10 mouse cellular contexts compared by ENCODE assay signal in the genomic region with DNA sequence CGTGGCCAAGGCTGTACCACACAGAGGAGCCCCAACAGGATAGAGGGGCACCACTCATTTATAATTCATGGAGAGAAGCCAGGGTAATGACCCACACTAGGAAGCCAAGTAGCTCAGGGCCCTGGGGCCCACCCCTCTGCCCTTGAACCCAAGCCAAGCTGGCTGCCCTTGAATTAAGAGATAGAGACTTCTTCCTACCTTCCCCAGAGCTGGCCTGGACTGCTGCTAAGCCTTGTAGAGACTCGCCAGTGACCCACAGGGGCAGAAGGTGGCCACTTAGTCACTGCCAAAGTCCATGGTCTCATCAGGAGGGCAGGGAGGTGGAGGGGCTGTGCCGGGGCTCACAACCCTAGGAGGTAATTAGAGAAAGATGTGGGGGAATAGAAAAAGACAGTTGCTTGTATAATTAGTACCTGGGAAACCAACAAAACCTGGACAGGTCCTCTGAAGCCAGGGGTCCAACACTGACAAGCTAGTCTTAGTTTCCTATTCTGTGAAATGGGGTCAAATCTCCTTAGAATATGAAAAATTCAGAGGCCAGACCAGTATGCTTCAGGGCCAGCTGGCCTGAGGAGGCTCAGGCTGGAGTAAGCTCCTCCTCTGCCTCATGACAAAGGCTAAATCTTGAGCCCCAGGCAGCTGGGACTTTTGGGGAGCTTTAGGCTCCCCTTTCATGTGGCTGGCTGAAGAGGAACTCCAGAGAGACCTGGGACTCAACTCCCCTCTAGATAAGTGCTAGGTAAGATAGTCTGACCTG. TPM values are rescaled to one million over a fixed set of nuclear protein-coding genes. Genes with fewer than 3 reads are reported as not detected.
DNase-seq lines count a peak whose midpoint lies in the region; ATAC-seq and TF ChIP-seq lines count a peak whose summit lies in the region.
"Had no signal": no experiment of that assay in that cellular context is flagged by ENCODE, and none has a peak within 500 bp of the region (broad histone marks: within the 10 kb centered on the region; RNA-seq: fewer than 3 reads in every experiment).

No protein-coding gene starts in this region.

- H3K27me3 ChIP-seq in kidney, adult 2 months (replicated peaks; ENCODE audit: control insufficient read depth, insufficient read depth, low read length) = no peaks in the 10 kb centered on the region
- H3K27me3 ChIP-seq in embryonic facial prominence, embryonic 10.5 days (replicated peaks; ENCODE audit: low read depth, poor library complexity, severe bottlenecking) = no peaks in the 10 kb centered on the region
- no peaks in the 10 kb centered on the region for H3K27me3 ChIP-seq in hindbrain, embryonic 14.5 days (ENCODE audit: control insufficient read depth, insufficient read depth, low read length)
- no peaks in the 10 kb centered on the region for H3K27me3 ChIP-seq in midbrain, embryonic 13.5 days

- peak overlapping the region; percentile 99; the same call in 1 of the 2 replicates for H3K9ac ChIP-seq in hindbrain, embryonic 14.5 days
- peak overlapping the region; percentile 99; the same call in 1 of the 2 replicates for H3K9ac ChIP-seq in midbrain, embryonic 13.5 days (replicated peaks)

- WGBS in kidney, adult 2 months = 46% methylated on average over 3 of the region's 3 CpGs
- WGBS in embryonic facial prominence, embryonic 10.5 days = 72% methylated on average over 3 of the region's 3 CpGs
- 60% methylated on average over 3 of the region's 3 CpGs for WGBS in hindbrain, embryonic 14.5 days
- WGBS in midbrain, embryonic 13.5 days = 72% methylated on average over 3 of the region's 3 CpGs

- H3K4me1 ChIP-seq in kidney, adult 2 months (ENCODE audit: control insufficient read depth, insufficient read depth, low read length) = peaks cover 25% of the 10 kb centered on the region
- peaks cover 35% of the 10 kb centered on the region for H3K4me1 ChIP-seq in embryonic facial prominence, embryonic 10.5 days
- H3K4me1 ChIP-seq in hindbrain, embryonic 14.5 days (replicated peaks; ENCODE audit: control insufficient read depth, insufficient read depth, low read length) = peaks cover 28% of the 10 kb centered on the region
- peaks cover 39% of the 10 kb centered on the region for H3K4me1 ChIP-seq in midbrain, embryonic 13.5 days (replicated peaks)

- H3K4me3 ChIP-seq in kidney, adult 2 months (ENCODE audit: insufficient read depth, low read depth, low read length) = no peak overlapping the region
- peak overlapping the region; percentile 80; the same call in 1 of the 2 replicates for H3K4me3 ChIP-seq in embryonic facial prominence, embryonic 10.5 days
- H3K4me3 ChIP-seq in hindbrain, embryonic 14.5 days (replicated peaks; ENCODE audit: low read length) = 0 out of 2 replicates have a peak overlapping the region, but pooled peaks have one; percentile 99
- H3K4me3 ChIP-seq in midbrain, embryonic 13.5 days (replicated peaks) = peak overlapping the region; percentile 95

- peak; percentile 41 for DNase-seq in kidney, adult 2 months
- no peak for DNase-seq in kidney, postnatal 14 days
- DNase-seq in embryonic facial prominence, embryonic 10.5 days (ENCODE audit: low spot score) = no peak
- DNase-seq in hindbrain, embryonic 14.5 days (ENCODE audit: low spot score) = no peak
- no peak for DNase-seq in urinary bladder, postnatal 14 days (ENCODE audit: low spot score)
- DNase-seq in urinary bladder, adult 2 months (ENCODE audit: low spot score) = no peak
- DNase-seq in urinary bladder, postnatal 25 days (ENCODE audit: low spot score) = no peak

- H3K4me2 ChIP-seq in hindbrain, embryonic 14.5 days (replicated peaks) = peak overlapping the region; percentile 94
- H3K4me2 ChIP-seq in midbrain, embryonic 13.5 days (replicated peaks) = peak overlapping the region; percentile 95

- TF ChIP-seq POLR2A in kidney, adult 2 months (IDR thresholded peaks at IDR 0.05; ENCODE audit: low read depth, low read length) = no peak

- peaks cover 12% of the 10 kb centered on the region for H3K36me3 ChIP-seq in kidney, adult 2 months (ENCODE audit: control insufficient read depth, insufficient read depth, low read length)
- peaks cover 67% of the 10 kb centered on the region for H3K36me3 ChIP-seq in embryonic facial prominence, embryonic 10.5 days (replicated peaks)
- peaks cover 49% of the 10 kb centered on the region for H3K36me3 ChIP-seq in hindbrain, embryonic 14.5 days (replicated peaks; ENCODE audit: control insufficient read depth, insufficient read depth)
- H3K36me3 ChIP-seq in midbrain, embryonic 13.5 days = peaks cover 48% of the 10 kb centered on the region

- H3K27ac ChIP-seq in kidney, adult 2 months (ENCODE audit: insufficient read depth, low read depth, low read length) = no peak overlapping the region
- no peak overlapping the region for H3K27ac ChIP-seq in embryonic facial prominence, embryonic 10.5 days (replicated peaks)
- H3K27ac ChIP-seq in hindbrain, embryonic 14.5 days = no peak overlapping the region
- H3K27ac ChIP-seq in midbrain, embryonic 13.5 days = no peak overlapping the region

- H3K9me3 ChIP-seq in embryonic facial prominence, embryonic 10.5 days = no peaks in the 10 kb centered on the region
- H3K9me3 ChIP-seq in hindbrain, embryonic 14.5 days (ENCODE audit: control insufficient read depth, low read length) = no peaks in the 10 kb centered on the region
- H3K9me3 ChIP-seq in midbrain, embryonic 13.5 days = no peaks in the 10 kb centered on the region
- H3K9me3 ChIP-seq: G1E had no signal

- ATAC-seq in hindbrain, embryonic 14.5 days (ENCODE audit: low FRiP score) = no peak
- ATAC-seq in midbrain, embryonic 13.5 days = no peak

- TF ChIP-seq CTCF in kidney, adult 2 months (conservative IDR thresholded peaks at IDR 0.05; ENCODE audit: insufficient read depth, insufficient read length, low read depth, low read length) = no peak

RNA-seq across cellular contexts. Expression of gene Rnf44, which starts 9.4 kb away (rescaled TPM):
- 191 and 192 TPM in 2 replicates for polyA plus RNA-seq in kidney, adult 2 months (2012; rRNA removed)
- polyA plus RNA-seq in embryonic facial prominence, embryonic 10.5 days (2016; fragmentation: Nextera tagmentation; extraction: Ambion mirVana) = 87.6 and 105 TPM in 2 replicates
- 75.9 and 80.7 TPM in 2 replicates for polyA plus RNA-seq in hindbrain, embryonic 14.5 days (2014; fragmentation: Nextera tagmentation; extraction: Ambion mirVana)
- 93.7 and 109 TPM in 2 replicates for polyA plus RNA-seq in midbrain, embryonic 13.5 days (2015; fragmentation: Nextera tagmentation; extraction: Ambion mirVana)
- polyA plus RNA-seq in urinary bladder, adult 2 months (2012; rRNA removed) = 69.3 and 86.5 TPM in 2 replicates

RNA-seq across cellular contexts. Expression of gene Cdhr2, which starts 16.9 kb away (rescaled TPM):
- polyA plus RNA-seq in kidney, adult 2 months (2012; rRNA removed) = 31.3 and 37.9 TPM in 2 replicates
- 0.05 and 0.15 TPM in 2 replicates for polyA plus RNA-seq in embryonic facial prominence, embryonic 10.5 days (2016; fragmentation: Nextera tagmentation; extraction: Ambion mirVana)
- 0.14 and 0.16 TPM in 2 replicates for polyA plus RNA-seq in hindbrain, embryonic 14.5 days (2014; fragmentation: Nextera tagmentation; extraction: Ambion mirVana)
- polyA plus RNA-seq in midbrain, embryonic 13.5 days (2015; fragmentation: Nextera tagmentation; extraction: Ambion mirVana) = 0.15 TPM in 2 replicates
- polyA plus RNA-seq in urinary bladder, adult 2 months (2012; rRNA removed) = 0.03 TPM in 2 replicates
- polyA plus RNA-seq: G1E; lung, embryonic 16.5 days had no signal

Comparison
In these comparisons a context has a peak if more than half of its experiments do, and no peak if none do; other contexts are left out.
1. RNA of gene Cdhr2, which starts 16.9 kb away (polyA plus RNA-seq): 31.3 to 37.9 TPM in kidney, adult 2 months; 0.14 to 0.16 TPM in hindbrain, embryonic 14.5 days, 0.15 TPM in midbrain, embryonic 13.5 days, 0.05 to 0.15 TPM in embryonic facial prominence, embryonic 10.5 days and 0.03 TPM in urinary bladder, adult 2 months; every median in the first group is over 10 times any median in the second.